Mouse (Mus musculus): Measurements from ENCODE around the gene Zfp831.

The Zfp831 gene

DNA sequence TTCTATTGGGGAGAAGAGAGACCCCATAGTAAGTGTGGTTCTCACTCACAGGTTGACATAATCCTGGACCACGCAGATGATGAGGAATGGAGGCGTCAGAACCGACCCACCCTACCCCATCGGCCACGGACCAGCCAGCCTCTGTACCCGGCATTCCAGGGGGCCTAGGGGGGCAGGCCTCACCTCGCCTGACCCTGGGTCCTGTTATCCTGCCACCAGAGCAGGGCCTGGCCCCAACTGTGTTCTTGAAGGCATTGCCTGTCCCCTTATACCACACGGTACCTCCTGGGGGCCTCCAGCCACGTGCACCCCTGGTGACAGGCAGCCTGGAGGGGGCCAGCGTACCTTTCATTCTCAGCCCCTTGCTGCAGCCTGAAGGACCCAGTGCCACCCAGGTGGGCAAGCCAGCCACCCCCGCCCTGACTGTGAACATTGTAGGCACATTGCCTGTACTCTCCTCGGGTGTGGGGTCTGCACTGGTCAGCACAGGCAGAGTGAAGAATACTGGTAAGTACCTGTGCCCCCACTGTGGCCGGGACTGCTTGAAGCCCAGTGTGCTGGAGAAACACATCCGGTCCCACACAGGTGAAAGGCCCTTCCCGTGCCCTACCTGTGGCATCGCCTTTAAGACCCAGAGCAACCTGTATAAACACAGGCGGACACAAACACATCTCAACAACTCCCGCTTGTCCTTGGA lies at the start of gene Zfp831:
Gene Zfp831 (plus strand): TSS at position 87 of the 697 bp plus-strand sequence.
- DNase-seq (ENCODE audit: low spot score): no peak

DNA sequence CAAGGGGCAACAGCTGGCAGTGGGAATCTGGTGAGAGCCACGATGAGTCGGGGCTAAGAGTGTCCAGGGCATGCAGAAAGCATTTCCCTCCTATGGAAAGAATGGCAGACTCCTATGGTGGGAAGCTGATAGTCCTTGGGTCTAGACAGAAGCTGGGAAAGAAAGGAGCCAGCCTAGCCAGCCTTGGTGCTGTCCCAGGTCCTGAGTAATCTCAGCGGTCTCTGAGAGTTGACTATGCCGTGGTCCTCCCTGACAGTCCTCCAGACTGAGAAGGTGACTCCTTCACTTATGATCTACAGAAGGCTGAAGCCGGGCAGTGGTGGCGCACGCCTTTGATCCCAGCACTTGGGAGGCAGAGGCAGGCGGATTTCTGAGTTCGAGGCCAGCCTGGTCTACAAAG lies 48.4 kb upstream of the Zfp831 start:
- DNase-seq (ENCODE audit: low spot score): no peak

DNA sequence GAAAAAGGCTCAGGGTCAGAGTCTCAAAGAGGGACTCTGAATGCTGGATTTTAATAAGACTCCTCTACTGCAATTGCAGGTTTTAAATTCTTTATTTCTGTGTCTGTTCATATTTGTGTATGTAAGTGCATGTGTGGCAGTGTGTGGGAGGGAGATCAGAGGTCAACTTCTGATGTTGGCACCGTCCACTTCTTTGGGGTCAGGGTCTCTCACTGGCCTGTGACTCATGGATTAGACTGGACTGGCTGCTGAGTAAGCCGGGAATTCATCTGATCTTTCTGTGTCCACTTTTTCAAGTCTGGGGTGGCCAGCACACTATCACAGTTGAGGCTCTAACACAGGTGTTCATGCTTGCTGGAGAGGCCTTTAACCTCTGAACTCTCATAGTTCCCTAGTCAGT lies 47.7 kb upstream of the Zfp831 start:
- DNase-seq (ENCODE audit: low spot score): no peak

DNA sequence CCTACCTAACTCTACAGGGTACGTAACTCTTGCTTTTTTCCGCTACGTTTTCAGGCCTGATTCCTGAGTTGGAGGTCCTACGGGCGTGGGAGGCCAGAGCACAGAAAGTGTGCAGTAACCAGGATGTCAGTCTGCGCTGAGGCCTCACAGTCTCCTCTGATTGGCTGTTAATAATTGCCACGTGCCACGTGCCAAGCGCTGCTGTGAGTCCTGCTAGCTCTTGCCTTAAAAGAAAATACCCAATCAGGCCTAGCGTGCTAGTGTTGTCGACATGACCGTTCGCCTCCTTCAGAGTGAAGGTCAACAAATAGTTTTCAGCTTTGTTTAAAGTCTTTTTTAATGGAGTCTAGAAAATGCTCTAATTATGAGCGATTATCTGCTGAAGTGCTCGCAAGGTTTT lies 46.9 kb upstream of the Zfp831 start:
- no peak for DNase-seq (ENCODE audit: low spot score)

DNA sequence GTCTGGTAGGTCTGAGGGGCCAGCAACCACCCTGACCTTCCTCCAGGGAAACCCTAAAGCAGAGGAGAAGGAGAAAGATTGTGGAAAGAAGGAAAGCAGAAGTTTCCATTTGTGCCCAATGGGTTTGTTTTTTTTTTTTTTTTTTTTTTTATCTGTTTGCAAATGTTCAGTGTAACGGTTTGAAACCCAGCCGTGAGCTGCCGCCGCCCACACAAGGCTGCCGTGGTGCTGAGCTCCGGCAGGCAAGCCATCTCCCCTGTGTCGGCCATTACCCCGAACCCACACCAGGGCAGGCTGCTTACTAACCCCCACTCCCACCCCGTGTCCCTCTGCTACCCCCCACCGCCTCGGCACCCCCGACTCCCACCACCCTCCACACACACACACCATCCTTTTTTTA lies 44.9 kb upstream of the Zfp831 start:
- no peak for DNase-seq (ENCODE audit: low spot score)

DNA sequence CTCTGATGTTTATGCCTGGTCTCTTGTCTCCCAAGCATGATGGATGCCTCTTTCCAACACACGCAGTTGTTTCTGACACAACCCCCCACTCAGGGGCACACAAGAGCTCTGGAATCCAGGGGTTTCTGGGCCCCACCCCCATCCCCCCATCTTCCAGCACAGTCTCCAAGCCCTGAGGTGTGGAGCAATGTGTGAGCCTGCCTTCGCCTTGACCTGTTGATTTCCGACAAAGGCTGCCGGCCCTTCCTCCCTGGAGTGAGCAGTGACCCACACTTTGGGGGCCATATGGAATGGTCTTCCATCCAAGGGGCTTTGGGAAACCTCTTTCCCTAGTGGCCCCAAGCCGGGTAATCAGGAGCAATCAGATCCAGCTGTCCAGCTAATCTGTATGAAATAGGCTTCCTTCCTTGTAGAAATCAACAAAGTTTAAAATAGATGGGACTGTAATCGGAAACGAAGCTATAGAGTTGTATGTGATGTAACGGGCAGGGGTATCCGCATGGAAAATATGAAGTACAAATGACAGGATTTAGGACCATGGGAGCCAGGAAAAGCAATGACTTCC lies 44.2 kb upstream of the Zfp831 start:
- DNase-seq (ENCODE audit: low spot score): no peak

DNA sequence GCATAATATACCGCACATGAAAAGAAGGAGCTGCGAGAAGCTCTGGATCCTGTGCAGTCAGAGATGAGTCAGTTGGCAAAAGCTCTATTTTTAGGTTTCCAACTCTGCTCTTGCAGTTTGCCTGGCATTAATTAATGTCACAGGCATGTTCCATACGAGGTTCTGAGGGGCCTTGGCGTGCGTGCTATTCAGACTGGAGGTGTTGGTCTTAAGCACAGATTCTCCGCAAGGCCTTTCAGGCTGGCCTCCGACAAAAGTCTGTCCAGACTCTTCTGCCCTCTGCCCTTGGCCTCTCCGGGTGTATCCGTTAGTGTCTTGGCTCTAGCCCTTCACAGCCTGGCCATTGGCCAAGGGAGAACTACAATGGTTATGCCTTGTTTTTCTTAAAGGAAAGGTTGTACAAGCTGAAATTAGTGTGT lies 43.5 kb upstream of the Zfp831 start:
- no peak for DNase-seq (ENCODE audit: low spot score)

DNA sequence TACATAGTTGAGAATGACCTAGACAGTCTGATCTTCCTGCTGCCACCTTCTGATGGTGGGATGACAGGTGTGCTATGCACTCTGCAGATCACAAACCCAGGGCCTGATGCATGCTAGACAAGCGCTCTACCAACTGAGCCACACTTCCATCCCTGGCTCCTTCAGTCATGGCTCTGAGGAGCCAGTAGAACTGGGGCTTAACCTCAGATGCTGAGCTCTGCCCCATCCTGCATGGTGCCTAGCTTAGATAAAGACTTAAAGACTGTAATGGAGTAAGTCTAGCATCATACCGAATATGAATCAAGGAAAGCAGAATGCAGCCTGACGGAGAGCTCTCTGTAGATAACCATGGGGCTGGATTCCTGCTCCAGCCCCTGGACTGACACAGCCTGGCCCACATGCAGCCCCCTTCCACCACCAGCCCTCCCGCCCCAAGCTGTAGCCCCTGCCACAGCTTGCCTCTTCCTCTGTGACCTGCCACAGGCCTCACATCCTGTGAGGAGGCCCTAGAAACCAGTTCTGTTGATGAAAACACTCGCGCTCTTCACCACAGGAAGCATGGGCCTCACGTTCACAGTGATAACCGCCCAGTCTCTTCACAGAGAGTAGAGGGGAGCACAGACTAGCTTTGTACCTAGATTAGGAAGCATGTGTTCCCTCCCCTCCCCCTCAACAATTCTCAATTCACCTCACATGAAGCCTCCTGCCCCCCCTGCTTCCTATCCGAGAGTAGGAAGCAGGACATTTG lies 41.2 kb upstream of the Zfp831 start:
- no peak for DNase-seq (ENCODE audit: low spot score)

DNA sequence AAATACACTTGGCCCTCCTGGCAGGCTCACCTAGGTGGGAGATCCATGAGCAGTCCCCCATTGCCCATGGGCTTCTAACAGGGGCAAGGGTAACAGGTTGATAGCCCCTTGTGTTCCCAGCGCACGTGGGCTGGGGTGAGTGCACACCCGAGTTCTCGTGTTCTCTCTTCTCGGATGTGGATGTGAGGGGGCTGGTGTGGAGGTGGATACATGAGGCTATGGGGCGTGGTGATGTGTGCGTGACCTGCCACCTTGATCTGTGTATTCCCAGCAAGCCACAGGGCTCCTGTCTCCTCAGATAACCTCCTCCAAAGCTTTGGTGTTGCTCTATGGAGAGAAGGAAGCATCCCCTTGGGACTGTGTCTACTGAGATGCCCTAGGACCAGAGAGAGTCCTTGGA lies 40.0 kb upstream of the Zfp831 start:
- DNase-seq (ENCODE audit: low spot score): no peak

DNA sequence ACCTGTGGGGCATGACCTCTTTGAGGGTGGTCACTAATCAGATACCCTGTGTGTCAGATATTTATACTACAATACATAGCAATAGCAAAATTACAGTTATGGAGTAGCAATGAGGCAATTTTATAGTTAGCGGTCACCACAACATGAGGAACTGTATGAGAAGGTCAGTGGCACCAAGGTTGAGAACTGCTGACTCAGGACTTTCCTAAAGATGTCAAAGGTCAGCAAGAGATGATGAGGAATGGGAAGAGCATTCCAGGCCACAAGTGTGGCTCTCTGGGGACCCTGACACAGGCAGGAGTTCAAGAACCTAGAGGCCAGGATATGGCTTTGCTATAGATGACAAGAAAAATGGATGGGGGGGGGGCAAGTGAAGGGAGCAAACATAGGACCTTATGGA lies 38.3 kb upstream of the Zfp831 start:
- no peak for DNase-seq (ENCODE audit: low spot score)

DNA sequence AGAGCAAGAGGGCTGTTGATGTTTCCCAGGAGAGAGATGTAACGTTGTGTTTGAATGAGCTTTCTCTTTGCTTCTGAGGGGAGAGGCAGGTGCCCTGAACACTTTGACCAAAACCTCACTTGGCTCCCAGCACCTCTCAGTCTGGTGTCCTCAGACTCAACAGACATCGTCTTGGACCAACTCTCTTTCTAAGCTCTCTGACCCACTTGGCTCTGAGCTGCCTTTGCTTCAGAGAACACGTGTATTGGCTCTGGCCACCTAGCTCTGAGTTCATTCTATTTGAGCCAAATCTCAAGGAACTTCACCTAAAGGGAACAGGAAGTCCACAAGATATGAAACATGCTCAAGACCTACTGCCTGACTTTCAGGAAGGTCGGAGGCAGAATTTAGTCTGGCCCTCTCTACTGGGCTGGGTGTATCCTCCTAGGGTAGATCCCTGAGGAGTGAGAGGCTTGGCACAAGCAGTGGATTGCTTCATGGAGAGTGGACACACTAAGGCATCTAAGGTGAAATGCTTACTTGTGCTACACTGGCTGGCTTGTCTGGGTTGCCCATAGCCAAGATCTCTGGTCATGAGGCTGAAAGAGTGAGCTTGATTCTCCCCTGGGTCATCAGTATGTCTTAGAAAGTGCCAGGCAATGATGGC lies 37.8 kb upstream of the Zfp831 start:
- no peak for DNase-seq (ENCODE audit: low spot score)

DNA sequence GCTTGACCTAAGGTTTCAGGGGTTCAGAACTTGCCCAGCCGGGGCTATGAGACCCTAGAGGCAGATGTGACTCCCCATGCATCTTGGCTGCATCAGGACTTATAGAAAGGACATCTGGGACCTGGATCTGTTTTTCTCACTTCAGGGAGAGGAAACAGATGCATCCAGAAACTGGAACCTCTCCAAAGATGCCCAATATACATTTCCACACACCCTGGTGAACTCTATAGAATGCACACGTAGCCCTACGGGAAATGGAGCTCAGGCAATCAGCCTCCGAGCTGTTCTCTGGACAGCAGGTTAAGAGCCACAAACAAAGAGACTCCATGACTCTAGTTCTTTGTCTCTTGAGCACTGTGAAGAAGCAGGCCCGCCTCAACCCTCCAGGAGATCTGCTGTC lies 37.0 kb upstream of the Zfp831 start:
- no peak for DNase-seq (ENCODE audit: low spot score)

DNA sequence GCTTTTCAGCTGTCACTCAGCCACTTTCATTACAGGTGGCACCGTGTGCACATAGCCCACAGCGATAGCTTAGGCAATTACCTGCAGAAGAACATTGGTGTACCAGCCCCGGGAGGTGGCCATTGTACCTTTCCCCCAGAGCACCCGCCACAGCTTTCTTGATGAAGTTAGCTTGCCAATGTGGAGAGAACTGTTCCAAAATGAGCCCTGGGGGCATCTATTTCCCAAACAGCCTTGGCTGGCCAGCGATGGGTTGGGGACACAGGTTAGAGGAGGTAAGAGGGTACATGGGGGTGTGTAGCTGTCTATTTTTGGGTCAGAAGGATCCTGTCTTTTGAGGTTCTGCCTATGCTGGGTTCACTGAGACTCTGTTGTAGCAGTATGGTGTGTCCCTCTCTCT lies 33.4 kb upstream of the Zfp831 start:
- DNase-seq (ENCODE audit: low spot score): no peak

DNA sequence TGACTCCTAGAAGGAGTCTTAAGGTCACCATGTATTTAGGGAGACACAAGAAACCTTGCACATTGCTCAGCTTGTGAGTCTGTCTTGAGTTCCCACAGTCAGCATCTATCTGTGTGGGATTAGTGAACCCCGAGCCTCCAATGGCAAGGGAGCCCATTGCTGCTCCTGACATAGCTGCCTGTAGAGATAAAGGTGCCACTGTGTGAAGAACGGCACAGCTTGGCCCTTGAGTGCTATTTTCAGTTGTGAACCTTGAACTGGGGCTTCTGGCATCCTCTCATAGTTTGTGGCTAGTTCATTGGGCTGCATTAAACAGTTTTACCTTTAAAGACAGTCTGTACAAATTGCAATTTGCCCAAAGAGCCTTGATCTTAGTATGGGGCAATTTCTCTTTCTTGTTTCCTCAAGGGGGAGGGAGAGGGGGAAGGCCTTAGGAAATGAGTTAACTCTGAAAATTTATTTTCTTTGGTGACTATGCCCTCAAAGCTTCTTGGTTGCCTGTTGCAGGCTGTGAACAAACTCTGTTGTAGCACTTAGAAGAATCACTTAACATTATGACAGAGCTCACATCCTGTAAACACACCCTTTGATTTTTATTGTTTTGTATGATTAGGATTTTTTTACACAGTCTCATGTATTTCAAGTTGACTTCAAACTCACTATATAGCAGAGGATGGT lies 30.8 kb upstream of the Zfp831 start:
- no peak for DNase-seq (ENCODE audit: low spot score)

DNA sequence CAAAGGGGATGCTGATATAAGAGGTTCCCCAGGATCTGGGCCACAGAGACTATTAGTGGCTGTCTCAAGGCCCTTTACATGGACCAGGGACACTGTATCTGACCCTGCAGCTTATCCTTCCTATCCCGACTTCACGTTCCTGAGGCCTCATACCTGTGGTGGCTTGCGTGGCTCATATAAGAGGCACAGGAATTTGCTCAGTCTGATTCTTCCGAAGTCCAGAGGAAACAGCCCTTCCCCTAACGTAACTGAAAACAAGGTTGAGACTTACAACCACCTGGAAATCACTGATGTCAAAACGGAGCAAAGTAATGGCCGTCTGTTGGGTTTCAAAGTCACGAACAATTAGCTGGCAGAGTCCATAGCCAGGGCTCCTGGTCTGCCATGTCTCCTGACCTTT lies 30.1 kb upstream of the Zfp831 start:
- no peak for DNase-seq (ENCODE audit: low spot score)

DNA sequence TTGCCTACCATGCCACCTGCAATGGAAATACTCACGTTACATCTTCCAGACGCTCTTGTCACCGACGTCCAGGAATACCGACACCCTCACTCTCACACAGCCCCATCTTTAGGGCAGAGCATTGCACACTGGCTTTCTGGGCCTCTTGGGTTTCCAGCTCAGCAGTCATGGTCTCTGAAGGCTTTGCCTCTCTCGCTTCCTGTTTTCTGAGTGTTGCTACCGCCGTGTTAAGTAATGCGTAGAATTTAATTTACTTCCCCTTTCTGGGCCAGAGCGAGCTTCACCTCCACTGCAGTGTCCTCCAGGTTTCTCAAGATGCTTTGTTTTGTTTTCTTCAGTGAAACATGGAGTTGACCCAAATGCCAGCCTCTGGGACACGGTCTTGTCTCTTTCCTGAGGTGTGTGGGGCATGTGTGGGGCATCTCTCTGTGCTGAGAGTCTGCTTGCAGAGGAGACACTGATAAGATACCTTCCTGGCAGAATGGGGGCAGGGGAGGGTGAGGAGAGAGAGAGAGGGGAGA lies 29.4 kb upstream of the Zfp831 start:
- no peak for DNase-seq (ENCODE audit: low spot score)

DNA sequence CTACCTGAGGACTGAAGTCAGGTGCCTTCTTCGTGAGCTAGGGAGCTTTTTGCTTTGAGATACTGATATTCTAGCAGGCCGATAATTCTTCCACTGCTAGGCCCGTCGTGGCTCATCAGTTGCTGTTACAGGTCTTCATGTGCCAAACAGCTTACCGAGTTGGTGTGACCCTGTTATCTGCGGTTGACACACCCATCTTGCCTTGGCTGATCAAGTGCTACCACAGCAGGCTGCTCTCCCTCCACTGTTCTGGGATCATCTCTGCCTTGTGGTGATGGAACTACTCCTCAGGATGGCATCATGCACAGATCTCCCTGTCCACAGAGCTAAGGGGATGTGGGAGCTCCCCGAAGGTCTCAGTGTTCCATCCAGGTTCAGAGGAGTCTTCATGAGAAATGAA lies 21.5 kb upstream of the Zfp831 start:
- no peak for DNase-seq (ENCODE audit: low spot score)

DNA sequence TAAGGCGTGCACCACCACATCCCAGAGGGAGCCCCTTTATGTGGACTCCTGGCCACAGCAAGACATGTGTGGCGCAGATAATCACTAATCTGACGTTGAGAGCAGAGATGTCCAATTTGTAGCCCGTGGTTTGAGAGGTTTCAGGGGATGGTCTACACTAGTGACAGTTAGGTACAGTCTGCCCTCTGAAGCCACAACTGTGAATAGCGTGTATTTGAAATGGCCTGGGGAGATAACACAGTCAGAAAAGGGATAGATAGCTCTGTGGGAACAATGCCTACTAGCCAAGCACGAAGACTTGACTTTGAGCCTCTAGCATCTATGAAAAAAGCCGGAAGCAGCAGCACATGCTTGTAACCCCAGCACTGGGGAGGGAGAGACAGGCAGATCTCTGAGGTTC lies 18.9 kb upstream of the Zfp831 start:
- no peak for DNase-seq (ENCODE audit: low spot score)

DNA sequence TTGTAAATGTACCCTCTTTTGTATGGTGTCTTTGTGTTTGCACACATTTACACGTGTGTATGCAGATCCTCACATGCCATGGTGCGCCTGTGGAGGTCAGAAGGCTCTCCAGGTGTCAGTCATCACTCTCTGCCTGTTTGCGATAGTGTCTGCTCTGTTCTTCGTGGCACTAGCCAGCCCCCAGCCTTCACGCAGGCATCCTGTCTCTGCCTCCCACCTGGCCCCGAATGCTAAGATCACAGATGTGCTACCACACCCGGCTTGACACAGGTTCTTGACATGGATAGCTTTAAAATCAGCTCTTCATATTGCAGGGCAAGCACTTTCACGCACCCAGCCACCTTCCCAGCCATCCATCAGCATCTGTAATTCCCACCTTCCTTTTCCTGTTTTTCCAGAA lies 16.3 kb upstream of the Zfp831 start:
- no peak for DNase-seq (ENCODE audit: low spot score)

DNA sequence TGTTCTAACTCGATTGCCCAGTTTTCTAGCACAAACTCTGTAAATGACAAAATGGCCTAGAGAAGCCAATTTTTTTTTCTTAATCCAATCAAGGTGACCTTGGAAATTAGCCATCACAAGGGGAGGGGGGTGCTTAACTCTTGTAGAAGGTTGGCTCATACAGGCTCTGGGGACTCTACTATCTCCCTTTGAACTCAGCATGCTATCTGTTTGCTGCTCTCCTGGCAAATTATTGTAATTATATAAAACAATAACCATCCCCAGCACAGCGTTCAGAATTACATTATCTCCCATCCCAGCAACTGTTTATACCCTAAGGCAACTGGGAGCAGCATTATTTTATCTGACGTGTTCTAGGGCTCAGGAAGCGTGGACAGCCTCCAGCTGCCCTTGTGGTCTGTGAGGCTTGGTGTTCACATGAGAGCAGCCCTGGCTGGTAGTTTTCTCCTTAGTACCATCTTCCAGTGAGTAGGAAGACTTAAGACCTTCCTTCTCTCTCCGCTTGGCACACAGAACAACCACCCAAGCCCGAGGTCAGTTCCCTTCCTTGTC lies 14.0 kb upstream of the Zfp831 start:
- DNase-seq (ENCODE audit: low spot score): no peak

DNA sequence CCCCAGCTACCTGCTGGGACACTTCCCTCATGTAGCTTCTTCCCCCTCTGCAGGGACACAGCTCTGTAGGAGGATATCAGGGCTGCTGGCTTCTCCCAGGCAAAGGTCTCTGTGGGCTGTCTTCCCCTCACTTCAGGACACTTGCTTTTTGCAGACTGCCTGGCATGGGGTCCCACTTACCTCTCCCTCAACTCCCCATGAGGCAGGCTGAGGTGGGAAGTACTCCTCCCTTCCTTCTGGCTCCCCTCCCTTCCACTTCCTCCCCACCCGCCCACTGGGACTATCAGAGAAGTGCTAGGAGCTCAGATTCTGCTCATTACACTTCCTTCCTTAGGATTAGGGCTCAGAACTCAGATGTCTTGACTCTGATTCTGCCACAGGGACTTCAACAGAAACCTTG lies 6.6 kb upstream of the Zfp831 start:
- DNase-seq (ENCODE audit: low spot score): no peak

DNA sequence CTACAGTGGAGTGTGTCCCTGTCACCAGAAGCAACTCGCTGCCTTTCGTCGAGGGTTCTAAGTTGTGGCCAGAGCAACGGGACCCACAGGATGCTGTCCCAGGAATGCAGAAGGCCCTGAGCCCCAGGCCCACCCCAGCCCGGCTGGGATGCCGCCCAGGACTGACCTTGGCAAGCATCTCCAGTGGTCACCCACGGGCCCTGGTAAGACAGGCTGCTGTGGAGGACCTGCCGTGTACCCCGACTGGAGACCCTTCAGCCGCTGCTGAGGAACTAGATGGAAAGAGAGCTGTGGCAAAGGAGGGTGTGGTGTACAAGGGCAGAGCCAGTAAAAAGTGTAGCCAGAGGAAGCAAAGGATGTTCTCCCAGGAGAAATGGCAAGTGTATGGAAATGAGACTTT lies 1.6 kb downstream of the Zfp831 start:
- DNase-seq (ENCODE audit: low spot score): no peak

All from urinary bladder, postnatal 25 days (tissue).